Mouse (Mus musculus) forebrain, embryonic 16.5 days (tissue): ENCODE results near the gene Atn1. TPM values are rescaled to one million over a fixed set of nuclear protein-coding genes. Genes with fewer than 3 reads are reported as not detected.
"Not testable (repeated sequence)": the region's sequence is repeated elsewhere in the genome, so short reads cannot be mapped to it uniquely, and the experiment has no call there.

ENCODE experiments used
- ATAC-seq: fragments of 200-750 bp; cut with Nextera tagmentation; 2 replicates; pipeline ENCODE4 v1.8.0; 2017; ENCODE audit warnings: mild to moderate bottlenecking, moderate library complexity
- H3K27ac ChIP-seq: fragments of 300-500 bp; sonication (generic); 2 replicates; pipeline ENCODE4 v1.5.1; 2014; ENCODE audit warnings: low read length, control low read depth
- H3K27me3 ChIP-seq: fragments of 300-500 bp; sonication (generic); replicated peaks from 2 replicates; pipeline ENCODE4 v1.6.1; 2014; ENCODE audit warnings: low read length; ENCODE audit not compliant: control insufficient read depth, insufficient read depth
- H3K36me3 ChIP-seq: fragments of 300-500 bp; sonication (generic); 2 replicates; pipeline ENCODE4 v1.6.1; 2014; ENCODE audit not compliant: control insufficient read depth, insufficient read depth
- H3K4me1 ChIP-seq: fragments of 300-500 bp; sonication (generic); replicated peaks from 2 replicates; pipeline ENCODE4 v1.6.1; 2014; ENCODE audit warnings: low read length; ENCODE audit not compliant: control insufficient read depth, insufficient read depth
- H3K4me2 ChIP-seq: fragments of 300-500 bp; sonication (generic); 2 replicates; pipeline ENCODE4 v1.6.1; 2014; ENCODE audit warnings: mild to moderate bottlenecking, low read length, control low read depth
- H3K4me3 ChIP-seq: fragments of 300-500 bp; sonication (generic); replicated peaks from 2 replicates; pipeline ENCODE4 v1.5.1; 2014; ENCODE audit warnings: mild to moderate bottlenecking, low read length, control low read depth
- H3K9ac ChIP-seq: fragments of 300-500 bp; sonication (generic); replicated peaks from 2 replicates; pipeline ENCODE4 v1.6.1; 2014; ENCODE audit warnings: low read depth, low read length, control low read depth
- H3K9me3 ChIP-seq: fragments of 300-500 bp; sonication (generic); 2 replicates; pipeline ENCODE4 v1.6.1; 2016; ENCODE audit warnings: low read length; ENCODE audit not compliant: control insufficient read depth
- WGBS: fragments of 180-500 bp; shearing (Covaris S2); extraction: QIAGEN DNeasy Blood & Tissue Kit; methylation state at CpG from one replicate; pipeline ENCODE4 v1.1.7; 2014; 5-methylcytosine and 5-hydroxymethylcytosine counted together
- polyA plus RNA-seq: library from polyadenylated mRNA; unstranded; fragments of >200 nt; fragmentation: Nextera tagmentation; extraction: Ambion mirVana; gene quantifications from 2 replicates; pipeline ENCODE4 v1.2.1, GENCODE M21; 2015

The Atn1 gene
- polyA plus RNA-seq, result 23.4 and 27.0 TPM in 2 replicates

- Histone ChIP-seq H3K4me1 (peaks cover 43% of the 10 kb centered on the region), H3K36me3 (no peaks in the 10 kb centered on the region), H3K4me3 (peak within 1 kb of the TSS; percentile 64), H3K27me3 (no peaks in the 10 kb centered on the region), H3K4me2 (peak within 1 kb of the TSS; percentile 57), H3K27ac (peak within 1 kb of the TSS; percentile 95), H3K9ac (peak within 1 kb of the TSS; percentile 82), H3K9me3 (no peaks in the 10 kb centered on the region)
- ATAC-seq, result peak; percentile 57
- 0% methylated on average over 36 of the region's 100 CpGs for WGBS
These were observed at the start of gene Atn1, which contains the start of gene Gm45234 for GRCm38 (mm10) chr6:124755831-124756595. Gene Atn1, minus strand, starts transcription at chr6:124756524. Gene Gm45234, minus strand, starts transcription at chr6:124756021.

GRCm38 (mm10) chr6:124805341-124806321 lies 49.3 kb upstream of the Atn1 start:
- H3K27ac ChIP-seq, result peak overlapping the region; percentile 81
- no peaks in the 10 kb centered on the region for H3K27me3 ChIP-seq
- no peaks in the 10 kb centered on the region for H3K36me3 ChIP-seq
- ATAC-seq, result peak; percentile 84
- peak overlapping the region; percentile 48 for H3K4me3 ChIP-seq
- 1% methylated on average over 34 of the region's 34 CpGs for WGBS
- peak overlapping the region; percentile 71 for H3K4me2 ChIP-seq
- no peaks in the 10 kb centered on the region for H3K9me3 ChIP-seq
- H3K9ac ChIP-seq, result peak overlapping the region; percentile 47
- peaks cover 26% of the 10 kb centered on the region for H3K4me1 ChIP-seq

- no peak for ATAC-seq
- no peaks in the 10 kb centered on the region for H3K36me3 ChIP-seq
- peaks cover 19% of the 10 kb centered on the region for H3K4me1 ChIP-seq
- H3K27me3 ChIP-seq, result no peaks in the 10 kb centered on the region
- H3K27ac ChIP-seq, result no peak overlapping the region
- H3K4me2 ChIP-seq, result no peak overlapping the region
- H3K4me3 ChIP-seq, result no peak overlapping the region
- no peak overlapping the region for H3K9ac ChIP-seq
- H3K9me3 ChIP-seq, result no peaks in the 10 kb centered on the region
- 87% methylated on average over 3 of the region's 3 CpGs for WGBS
These were observed 48.0 kb upstream of the Atn1 start for GRCm38 (mm10) chr6:124804341-124804740.

GRCm38 (mm10) chr6:124803691-124804090 lies 47.4 kb upstream of the Atn1 start:
- WGBS, result 97% methylated on average over 4 of the region's 4 CpGs

GRCm38 (mm10) chr6:124803061-124803460 lies 46.7 kb upstream of the Atn1 start:
- Histone ChIP-seq H3K4me1 (peaks cover 11% of the 10 kb centered on the region), H3K9me3 (no peaks in the 10 kb centered on the region), H3K4me3 (no peak overlapping the region), H3K27me3 (no peaks in the 10 kb centered on the region), H3K36me3 (no peaks in the 10 kb centered on the region), H3K27ac (no peak overlapping the region), H3K9ac (no peak overlapping the region), H3K4me2 (no peak overlapping the region)
- 72% methylated on average over 3 of the region's 3 CpGs for WGBS
- ATAC-seq, result no peak

More at GRCm38 (mm10) chr6:124803691-124804090, 47.4 kb upstream of the Atn1 start:
- H3K9ac ChIP-seq, H3K36me3 ChIP-seq, H3K27ac ChIP-seq, H3K9me3 ChIP-seq, H3K4me2 ChIP-seq, H3K27me3 ChIP-seq, ATAC-seq, H3K4me3 ChIP-seq: not testable (repeated sequence)
- peaks cover 12% of the 10 kb centered on the region for H3K4me1 ChIP-seq

- not testable (repeated sequence) for H3K4me2 ChIP-seq, H3K9ac ChIP-seq, H3K4me3 ChIP-seq, H3K36me3 ChIP-seq, H3K27ac ChIP-seq, H3K27me3 ChIP-seq, ATAC-seq, H3K9me3 ChIP-seq
- H3K4me1 ChIP-seq, result peaks cover 11% of the 10 kb centered on the region
- 16% methylated on average over 6 of the region's 9 CpGs for WGBS
These were observed 46.1 kb upstream of the Atn1 start for GRCm38 (mm10) chr6:124802400-124802799.

- ATAC-seq, result no peak
- no peaks in the 10 kb centered on the region for H3K36me3 ChIP-seq
- 85% methylated on average over 2 of the region's 2 CpGs for WGBS
- no peaks in the 10 kb centered on the region for H3K9me3 ChIP-seq
- no peak overlapping the region for H3K9ac ChIP-seq
- H3K27ac ChIP-seq, result no peak overlapping the region
- H3K4me3 ChIP-seq, result no peak overlapping the region
- H3K27me3 ChIP-seq, result no peaks in the 10 kb centered on the region
- no peak overlapping the region for H3K4me2 ChIP-seq
- no peaks in the 10 kb centered on the region for H3K4me1 ChIP-seq
These were observed 39.9 kb upstream of the Atn1 start for GRCm38 (mm10) chr6:124796200-124796599.

GRCm38 (mm10) chr6:124795781-124796180 lies 39.5 kb upstream of the Atn1 start:
- Histone ChIP-seq H3K9me3 (no peaks in the 10 kb centered on the region), H3K4me3 (no peak overlapping the region)
- WGBS, result 49% methylated on average over 4 of the region's 4 CpGs

GRCm38 (mm10) chr6:124791911-124792310 lies 35.6 kb upstream of the Atn1 start:
- WGBS, result 89% methylated on average over 3 of the region's 3 CpGs
- Histone ChIP-seq H3K4me2 (no peak overlapping the region), H3K4me3 (no peak overlapping the region), H3K36me3 (no peaks in the 10 kb centered on the region), H3K9ac (no peak overlapping the region), H3K9me3 (no peaks in the 10 kb centered on the region), H3K4me1 (no peaks in the 10 kb centered on the region), H3K27ac (no peak overlapping the region), H3K27me3 (no peaks in the 10 kb centered on the region)
- ATAC-seq, result no peak

More at GRCm38 (mm10) chr6:124795781-124796180, 39.5 kb upstream of the Atn1 start:
- H3K36me3 ChIP-seq, result no peaks in the 10 kb centered on the region
- H3K4me2 ChIP-seq, result no peak overlapping the region
- H3K4me1 ChIP-seq, result no peaks in the 10 kb centered on the region
- no peak overlapping the region for H3K9ac ChIP-seq
- no peaks in the 10 kb centered on the region for H3K27me3 ChIP-seq
- no peak for ATAC-seq
- no peak overlapping the region for H3K27ac ChIP-seq
